Mouse (Mus musculus): ENCODE data around the gene Fgf18. TPM values are rescaled to one million over a fixed set of nuclear protein-coding genes. Genes with fewer than 3 reads are reported as not detected.

Fgf18 gene
- total RNA-seq (2021) = 1 to 10 TPM; 2.4 to 2.9 TPM

DNA sequence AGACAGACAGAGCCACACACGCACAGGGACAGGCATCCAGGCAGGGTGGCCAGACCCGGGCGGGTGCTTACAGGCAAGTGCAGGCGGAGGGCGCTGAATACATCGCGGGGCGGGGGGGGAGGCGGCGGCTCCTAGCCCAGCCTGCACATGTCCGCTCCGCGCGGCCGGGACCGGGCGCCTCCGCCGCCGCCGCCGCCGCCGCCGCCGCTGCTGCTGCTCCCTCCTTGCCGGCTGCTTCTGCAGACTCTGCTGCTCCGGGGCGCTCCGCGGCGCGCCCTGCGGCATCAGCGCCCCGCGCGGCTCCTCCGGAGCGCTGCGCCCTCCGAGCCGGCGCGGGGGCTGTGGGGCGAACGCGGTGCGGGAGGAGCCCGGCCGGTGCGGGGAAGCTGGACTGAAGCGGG, at the start of gene Fgf18:
Gene Fgf18 (minus strand): TSS at position 230 of the 401 bp plus-strand sequence.
- DNase-seq = peak in 1 of 2 experiments; percentile 28

DNA sequence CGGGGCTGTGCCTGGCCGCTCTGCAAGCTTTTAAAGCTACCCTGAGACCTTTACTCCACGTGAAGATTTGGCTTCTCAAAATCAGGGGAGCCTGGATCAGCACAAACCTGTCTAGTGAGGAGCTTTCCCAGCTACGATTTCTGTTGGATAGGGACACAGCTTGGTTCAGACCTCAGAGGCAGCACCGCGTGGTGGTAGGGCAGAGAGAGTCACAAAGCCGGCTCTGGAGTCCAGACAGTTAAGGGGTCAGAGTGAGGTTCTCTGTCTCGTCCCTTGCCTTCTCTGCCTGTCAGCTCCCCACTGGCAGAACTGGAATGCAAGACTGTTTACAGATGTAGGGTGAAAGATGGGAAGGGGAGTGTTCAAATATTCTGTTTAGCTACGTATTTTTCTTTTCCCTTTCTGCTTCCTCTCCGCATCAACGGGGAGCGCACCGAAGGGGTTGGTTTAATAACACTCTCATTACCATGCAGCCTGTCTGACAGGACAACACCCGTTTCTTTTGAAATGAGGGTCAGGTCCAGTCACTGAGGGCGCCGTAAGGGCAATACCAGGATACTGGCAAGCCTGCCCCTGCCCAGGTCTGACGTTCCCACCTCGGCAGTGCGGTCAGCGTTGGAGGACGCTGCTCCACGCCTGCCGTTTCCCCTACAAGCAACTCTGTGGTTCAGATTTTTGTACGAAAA, 49.4 kb upstream of the Fgf18 start:
- DNase-seq = peak in 1 of 2 experiments; percentile 7

DNA sequence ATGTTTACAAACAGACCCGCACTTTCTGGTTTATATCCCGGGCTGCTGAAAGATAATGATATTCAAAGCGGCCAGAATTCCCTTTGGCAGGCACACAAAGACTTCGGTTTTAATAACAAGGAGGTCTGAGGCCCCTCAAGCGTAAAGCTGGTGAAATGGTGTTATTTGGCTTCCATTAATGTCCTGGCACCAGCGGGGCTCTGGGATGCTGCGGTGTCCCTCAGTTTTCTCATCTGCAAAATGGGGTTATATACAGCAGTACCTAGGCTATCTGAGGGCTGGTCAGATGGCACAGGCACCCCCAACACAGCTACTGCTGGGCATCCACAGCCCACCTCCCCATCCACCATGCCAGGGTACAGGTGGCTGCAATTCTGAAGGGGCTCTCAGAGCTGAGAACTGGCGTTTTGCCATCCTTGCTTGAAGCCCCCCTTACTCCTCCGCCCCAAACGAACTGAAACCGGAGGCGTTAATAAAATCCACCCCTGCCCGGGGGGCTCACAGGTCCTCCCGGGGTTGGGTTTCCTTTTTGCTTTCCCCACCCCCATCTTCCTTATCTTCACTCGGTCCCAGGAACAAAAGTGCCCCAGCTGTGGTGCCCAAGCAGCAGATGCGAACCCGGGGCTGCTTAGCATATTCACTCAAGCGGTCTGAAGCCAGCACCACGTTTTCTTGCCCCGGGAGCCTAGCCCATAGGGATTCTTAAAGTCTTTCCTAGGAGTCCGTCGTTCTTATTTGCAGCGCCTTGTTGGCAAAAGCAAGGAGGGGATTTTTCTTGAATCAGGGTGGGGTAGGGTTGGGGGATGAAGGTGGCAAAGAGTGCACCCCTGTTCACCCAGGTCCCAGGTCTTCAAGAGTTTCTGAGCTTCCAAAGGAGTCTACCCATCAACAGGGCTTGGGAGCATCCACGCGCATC, 48.6 kb upstream of the Fgf18 start:
- no peak for DNase-seq

DNA sequence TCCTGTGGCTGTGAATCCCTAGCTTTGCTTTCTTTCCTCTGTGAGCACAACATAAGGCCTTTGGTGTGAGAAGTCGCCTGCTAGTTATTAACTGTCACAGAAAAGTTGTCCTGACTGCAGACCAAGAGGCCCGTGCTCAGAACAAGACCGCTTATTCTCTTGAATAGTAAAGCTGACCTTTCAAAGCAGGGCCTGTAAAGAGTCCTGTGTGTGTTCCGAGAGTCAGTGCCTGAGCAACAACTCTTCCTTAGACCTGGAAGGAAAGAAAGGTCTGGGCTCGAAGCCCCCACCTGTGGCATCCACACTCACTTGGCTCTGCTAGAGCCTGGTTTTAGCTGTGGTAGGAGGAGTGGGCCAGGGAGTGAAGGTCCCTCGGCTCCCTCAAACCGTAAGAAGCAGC, 47.9 kb upstream of the Fgf18 start:
- DNase-seq = no peak

DNA sequence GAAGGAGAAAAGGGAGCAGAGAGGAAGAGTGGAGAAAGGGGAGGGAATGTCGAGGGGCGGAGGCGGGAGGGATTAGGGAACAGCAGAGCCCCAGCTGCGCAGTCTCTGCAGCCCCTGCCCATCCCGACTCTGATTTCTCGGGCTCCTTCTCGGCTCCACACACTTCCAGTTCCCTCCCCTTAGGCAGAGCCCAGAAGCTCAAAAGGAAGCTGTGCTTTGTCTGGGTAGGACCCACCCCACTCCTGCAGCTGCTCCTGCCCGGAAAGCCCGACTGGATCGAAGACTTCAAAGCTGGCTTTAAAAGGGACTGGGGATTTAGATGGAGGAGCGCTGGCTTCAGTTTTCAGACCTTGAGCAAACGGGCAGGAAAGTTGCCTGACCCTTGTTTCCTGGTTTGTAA, 46.5 kb upstream of the Fgf18 start:
- no peak for DNase-seq

DNA sequence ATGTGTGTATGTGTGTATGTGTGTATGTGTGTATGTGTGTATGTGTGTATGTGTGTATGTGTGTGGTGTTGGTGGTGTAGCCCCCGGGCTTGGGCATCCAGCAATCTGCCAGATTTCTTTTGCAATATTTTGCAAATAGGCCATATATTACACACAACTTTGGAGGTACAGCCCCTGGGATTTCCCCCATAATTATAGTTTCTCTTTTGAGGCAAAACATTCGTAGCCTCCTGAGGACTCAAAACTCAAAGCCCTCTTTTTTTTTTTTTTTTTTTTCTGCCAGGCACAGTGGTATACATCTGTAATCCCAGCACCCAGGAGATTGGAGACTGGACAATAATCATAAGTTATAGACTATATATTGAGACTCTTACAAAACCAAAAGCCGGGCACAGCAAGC, 34.6 kb upstream of the Fgf18 start:
- DNase-seq = no peak

DNA sequence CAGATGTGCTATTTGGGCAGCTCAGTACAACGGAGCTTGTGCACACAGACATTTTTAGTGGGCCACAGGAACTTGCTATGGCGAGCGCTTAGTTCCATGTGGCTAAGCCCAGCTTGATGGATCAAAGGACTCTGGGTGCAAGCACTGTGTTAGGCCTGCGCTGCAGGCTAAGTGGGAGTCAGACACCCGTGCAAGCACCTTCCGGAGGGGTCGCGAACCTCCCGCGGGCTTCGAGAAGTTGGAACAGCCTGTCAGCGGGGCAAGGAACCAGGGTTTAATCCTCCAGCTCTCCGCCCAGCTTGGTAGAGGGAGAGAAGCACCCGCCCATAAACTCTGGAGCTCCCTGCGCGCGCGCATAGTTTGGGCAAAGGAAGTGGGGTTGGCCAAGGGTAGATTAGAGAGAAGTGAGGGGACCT, 33.5 kb upstream of the Fgf18 start:
- no peak for DNase-seq

DNA sequence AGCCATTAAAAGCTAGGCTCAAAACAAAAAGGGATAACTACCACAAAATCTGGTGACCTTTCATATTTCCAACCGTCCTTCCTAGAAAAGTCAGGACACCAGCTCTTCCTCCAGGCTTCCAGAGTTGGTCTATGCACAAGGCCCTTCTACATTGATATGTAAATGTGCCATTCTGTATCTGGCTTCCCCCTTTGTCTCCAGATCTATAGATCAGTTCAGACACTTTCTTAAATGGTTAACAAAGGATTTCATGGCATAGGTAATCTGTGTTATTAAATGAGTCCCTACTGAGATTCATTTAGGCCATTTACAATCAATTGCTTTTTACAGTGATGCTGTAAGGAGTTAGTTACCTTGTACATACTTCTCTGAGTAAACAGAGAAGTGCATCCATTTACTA, 32.6 kb upstream of the Fgf18 start:
- no peak for DNase-seq

DNA sequence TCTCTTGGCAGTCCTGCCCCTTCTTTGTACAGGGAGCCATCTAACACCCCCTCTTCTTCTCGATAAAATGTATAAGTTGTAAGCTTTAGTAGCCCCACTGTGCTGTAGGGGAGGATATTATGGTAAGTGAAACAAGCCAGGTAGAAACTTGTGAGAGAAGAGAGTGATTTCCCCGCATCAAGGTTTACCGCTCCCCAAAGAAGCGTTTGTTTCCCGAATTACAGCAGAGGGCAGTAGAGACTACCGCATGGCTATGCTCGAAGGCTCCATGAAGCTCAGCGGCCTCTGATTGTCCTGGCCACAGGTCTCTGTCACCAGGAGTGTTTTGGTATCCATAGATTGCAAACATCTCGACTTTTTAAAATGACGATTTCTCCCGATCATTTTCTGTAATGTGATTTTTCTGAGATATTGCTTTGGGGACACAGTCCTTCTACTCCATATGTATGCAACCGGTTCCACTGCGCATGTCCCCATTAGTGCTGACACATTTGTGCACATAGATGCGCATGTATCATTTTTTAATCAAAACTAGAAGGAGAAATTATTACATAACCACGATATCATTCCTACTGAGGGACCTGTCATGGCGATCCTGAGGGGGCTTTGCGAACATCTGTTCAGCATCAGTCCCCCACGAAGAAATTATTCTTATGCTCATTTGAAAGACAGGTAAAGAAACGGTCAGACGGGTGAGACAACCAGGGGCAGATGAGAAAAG, 29.5 kb upstream of the Fgf18 start:
- peak in 1 of 2 experiments; percentile 30 for DNase-seq

DNA sequence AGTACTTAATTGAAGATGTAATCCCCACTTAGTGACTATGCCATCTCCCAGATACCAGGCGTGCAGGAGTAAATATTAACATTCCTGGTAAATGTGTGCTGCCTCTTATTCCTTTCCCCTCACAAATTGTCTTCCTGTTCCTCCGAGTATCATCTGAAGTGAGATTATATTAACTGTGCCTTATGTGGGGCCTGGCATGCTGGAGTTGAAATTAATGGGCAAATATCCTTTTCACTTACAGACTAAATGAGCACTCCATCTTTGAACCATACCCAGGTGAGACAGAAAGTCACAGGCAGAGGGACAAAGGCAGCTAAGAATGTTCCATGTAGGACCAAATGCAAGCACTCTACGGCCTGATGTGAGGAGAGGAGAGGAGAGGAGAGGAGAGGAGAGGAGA, 28.6 kb upstream of the Fgf18 start:
- no peak for DNase-seq

DNA sequence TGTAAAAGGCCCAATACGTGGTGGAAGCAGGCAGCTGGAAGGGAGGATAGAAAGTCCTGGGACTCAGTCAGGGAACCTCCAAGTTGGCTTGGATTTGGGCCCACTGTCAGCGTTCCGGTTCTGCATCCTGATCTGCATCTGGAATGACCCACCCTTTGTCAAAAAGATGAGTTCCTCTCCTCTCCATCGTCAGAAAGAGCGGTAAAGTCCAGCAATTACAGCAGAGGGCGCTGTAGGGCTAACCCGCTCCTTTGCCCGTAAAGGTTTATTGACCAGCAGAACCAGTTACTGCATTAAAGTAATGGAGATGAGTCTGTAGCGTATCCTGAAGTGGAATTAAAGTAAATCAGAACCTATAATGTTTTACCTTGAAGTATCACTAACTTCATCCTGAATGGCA, 23.3 kb upstream of the Fgf18 start:
- DNase-seq = peak; percentile 18 to 31

DNA sequence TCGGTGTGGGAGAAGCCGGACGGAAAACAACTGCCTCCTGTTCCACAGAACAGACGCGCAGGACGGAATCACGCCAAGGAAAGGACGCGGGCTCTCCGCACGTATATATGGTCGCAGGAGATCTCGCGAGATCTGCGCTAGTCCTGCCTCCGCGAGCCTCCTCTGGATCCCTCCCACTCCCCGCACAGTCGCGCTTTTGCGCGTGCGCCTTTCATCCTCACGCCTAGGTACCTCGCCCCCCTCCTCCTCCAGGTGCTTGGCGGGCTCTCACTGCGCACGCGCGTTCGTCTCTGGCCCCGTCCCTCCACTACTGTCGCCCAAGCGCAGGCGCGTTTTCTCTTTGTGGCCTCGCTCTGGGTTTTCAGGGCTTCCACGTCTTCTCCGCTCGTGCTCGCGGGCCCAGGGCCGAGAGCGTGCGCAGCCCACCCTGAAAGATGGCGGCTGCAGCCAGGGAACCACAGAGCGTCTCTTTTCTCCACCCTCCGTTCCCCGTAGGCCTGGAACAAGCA, 15.9 kb upstream of the Fgf18 start, which contains the start of gene Npm1:
Gene Npm1 (minus strand): TSS at position 209 of the 509 bp plus-strand sequence.
- DNase-seq = peak; percentile 99

DNA sequence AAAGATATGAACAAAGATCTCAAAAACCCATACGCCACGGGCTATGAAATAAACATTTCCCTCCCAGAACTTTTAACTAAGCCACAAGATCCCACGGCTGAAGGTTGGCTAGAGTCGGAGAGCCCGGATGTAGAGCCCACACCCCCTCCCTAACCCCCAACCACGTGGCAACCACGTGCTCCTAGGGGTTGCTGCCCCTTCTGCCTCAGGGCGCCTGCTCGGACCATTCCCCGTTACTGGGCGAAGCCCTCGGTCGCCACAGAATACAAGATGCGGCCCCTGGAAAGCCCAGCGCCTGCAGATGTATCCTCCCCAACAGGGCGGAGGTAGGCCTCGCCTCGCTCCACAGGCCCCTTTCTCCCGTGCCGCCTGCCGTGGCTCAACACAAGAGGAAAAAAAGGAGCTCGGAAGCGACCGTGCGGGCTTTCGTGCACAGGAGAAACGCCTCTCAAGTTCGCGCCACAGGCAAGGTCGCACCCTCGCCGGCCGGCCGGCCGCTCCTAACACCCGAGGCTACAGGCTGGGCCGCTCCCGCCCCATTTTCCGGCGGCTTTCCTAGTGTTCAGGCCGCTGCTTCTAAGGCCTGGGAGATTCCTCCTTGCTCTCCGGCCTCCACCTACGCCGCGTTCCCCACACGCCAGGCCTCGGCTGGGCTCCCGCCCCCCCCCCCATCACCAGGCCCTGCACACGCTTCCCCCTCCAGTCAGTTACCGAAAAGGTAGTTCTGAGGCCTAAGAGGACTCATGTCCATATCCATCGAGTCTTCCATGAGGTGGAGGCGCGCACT, 15.2 kb upstream of the Fgf18 start:
- peak; percentile 59 to 66 for DNase-seq

DNA sequence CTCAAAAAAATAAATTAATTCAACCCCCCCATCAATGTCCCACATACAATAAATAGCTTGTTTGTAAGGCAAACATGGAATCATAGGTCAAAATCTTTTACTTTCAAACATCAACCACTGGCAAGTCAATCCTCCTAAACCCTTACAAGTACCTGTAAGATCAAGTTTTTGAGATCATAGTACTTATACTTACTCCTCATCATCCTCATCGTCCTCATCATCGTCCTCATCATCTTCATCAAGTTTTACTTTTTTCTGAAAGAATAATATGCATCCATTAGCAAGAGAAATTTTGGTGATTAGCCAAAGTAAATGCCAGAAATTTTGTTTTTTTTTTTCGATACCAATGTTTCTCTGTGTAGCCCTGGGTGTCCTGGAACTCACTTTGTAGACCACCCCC, 12.5 kb upstream of the Fgf18 start:
- DNase-seq = no peak

DNA sequence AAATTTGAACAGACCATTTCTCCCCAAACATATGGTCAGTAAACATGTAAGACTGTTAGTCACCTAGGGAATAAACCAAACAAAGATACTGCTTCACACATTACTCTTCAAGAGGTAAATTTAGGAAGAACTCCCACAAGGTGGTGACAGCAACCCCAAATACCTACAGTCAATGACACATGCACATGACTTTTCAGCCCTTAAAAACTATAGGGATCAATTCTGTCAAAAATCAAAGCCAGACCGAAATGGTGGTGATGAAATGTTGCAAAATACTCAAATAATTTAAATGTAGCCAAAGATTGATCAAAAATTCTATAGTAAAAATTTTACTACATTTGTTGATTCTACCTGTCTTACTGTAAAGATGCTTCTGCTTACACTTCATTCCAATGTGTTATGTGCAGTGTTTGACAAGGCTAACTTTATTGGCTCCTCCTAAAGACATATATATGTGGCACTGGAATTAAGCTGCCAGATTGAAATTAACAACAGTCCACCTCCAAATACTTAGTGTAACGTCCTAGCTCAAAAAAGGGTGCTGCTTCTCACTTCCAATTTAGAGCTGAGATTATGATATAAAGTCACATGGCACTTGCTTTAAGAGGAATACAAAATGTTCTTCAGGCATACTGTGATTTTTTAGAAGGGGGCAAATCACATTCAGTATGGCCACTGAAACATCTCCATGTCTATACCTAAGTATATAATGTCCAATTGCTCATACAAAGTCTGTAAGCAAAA, 10.4 kb upstream of the Fgf18 start:
- DNase-seq = no peak

DNA sequence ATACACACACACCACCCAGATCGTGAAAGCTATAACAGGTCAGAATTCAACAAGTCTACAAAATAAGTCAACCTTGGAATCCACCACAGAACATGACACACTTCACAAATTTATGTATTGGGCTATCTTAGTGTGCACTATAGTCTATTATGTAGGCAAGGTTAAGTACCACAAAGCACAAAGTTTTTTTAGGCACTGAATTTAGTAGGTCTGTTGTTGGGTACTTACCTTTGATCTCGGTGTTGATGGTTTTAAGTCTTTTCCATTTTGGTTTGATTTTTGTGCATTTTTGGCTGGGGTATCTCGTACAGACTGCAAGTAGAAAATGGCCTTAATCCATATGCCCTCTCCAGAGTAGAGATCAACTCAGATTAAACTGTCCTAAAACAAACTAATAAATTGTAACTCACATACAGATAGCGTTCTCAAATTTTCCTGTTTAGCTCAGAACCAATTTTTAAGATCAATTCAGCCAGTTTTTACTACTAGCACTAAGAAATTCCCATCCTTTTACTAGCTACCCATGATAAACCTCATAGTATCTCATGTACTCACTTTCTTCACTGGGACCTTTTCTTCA, 9.3 kb upstream of the Fgf18 start:
- DNase-seq = no peak

DNA sequence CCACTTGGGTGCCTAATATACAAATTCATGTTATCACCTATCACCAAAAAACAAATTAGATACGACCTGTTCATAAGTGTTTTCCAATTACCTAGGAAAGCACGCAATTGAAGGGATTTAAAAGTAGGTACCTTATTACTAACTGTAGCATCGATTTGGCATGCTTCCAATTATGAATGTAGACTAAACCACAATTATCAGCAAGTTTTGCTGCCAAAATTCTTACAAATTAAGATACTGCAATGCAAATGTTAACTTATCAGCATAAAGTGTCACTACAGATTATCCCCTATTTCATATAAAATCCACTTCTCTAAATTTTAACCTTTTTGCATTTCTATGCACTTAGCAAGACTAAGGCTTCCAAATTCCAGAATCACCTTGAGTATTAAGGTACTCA, 7.3 kb upstream of the Fgf18 start:
- DNase-seq = no peak

DNA sequence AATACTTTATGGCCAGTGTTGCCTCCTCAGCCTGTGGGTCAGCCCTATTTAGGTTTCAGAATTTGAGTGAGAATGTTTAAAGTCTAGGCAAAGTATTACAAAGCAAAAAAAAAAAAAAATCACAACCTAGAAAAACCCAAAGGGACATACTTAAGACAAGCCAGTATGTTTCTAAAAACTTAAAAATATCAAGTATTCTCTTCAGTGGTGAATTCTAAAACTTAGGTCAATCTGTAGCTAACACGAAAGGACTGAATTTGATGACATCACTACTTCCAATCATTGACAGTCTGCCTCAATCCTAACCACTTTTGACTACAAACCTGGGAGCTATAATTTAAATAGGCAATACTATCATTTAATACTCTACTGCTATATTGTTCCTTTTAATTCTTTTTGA, 5.8 kb upstream of the Fgf18 start:
- no peak for DNase-seq

DNA sequence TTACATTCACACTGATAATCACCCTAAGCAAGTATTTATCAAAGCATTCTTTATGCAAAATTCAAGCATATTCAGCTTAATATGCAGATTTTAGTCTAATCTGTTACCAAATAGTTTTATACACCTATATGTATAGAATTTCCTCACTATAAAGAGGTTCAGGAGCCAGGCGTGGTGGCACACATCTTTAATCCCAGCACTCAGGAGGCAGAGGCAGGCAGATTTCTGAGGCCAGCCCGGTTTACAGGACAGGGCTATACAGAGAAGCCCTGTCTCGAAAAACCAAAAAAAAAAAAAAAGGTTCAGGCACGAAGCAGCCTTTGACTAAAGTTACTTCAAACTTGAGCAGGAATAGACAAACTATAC, 4.6 kb upstream of the Fgf18 start:
- DNase-seq = no peak

DNA sequence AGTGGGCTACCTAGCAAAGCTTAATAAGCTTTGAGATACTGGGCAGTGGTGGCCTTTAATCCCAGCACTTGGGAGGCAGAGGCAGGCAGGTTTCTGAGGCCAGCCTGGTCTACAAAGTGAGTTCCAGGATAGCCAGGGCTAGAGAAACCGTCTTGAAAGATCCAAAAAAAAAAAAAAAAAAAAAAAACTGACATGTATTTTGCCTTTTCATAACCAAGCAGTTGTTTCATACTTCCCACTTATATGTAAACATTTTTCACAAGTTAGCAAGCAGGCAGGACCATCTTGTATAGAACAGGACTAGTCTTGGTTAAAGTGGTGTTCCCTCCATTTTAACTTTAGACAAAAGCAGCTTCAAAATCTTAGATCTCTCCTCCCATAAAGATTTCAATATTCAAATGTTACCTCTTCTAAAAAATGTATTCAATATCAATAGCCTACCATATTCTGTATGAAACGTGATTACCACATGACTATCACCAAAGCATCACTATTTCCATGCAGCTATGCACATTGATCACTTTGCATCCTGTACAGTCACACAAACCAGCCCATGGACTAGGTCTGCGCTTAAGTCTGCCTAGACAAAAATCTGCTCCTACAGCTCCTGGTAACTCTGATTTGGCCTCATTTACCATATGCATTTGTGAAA, 4.1 kb upstream of the Fgf18 start:
- no peak for DNase-seq
